Mouse (Mus musculus) neutrophil, adult 83 days (primary cell): ENCODE data around the gene Nyap1. TPM values are rescaled to one million over a fixed set of nuclear protein-coding genes. Genes with fewer than 3 reads are reported as not detected.

Source experiments
- total RNA-seq, 2 experiments: library from RNA; stranded (reverse); gene quantifications; one replicate each; pipeline ENCODE4 v1.2.4; 2023

Nyap1 gene
- total RNA-seq = under 1 TPM; 0.83 to 0.93 TPM

DNA sequence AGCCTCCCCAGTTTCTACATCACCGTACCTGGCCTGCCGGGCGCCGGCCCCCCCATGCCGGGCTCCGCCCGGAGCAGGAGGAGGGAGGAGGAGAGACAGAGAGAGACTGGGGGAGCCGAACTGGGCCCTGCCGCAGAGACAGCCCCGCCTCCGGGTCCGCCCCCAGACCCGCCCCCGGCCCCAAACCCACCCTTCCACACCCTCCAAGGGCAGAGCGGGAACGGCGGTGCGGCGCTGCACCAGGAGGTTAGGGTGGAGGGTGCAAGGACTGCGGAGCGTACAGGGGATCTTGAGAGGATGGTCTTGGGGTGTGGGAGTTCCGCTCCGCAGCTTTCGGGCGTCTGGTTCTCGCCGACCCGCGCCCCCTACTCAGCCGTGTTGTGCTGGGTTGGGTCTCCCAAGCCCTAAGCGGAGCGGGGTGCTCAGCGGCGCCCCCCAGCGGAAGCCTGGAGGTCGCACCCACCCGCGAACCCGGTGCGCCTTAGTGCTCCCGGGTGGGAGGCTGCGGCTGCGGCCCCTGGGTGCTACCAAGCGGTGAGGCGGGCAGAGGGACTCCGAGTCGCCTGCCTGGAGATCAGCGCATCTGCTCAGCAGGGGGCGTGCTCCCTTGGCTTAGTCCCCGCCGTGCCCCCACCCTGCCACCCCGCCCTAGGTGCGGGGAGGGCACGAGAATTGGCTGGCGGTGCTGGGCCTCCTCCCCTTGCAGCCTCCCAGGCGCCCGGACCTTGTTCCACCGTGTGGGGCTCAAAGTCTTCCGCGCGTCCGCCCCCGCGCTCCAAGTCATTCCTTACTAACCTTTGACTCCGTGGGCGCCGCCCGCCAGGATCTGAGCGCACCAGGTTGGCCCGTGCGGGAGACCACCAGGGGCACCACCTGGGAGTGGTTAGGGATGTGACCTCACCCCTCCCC lies at the start of gene Nyap1:
TSS of gene Nyap1 (minus strand) at position 585 of the 909 bp plus-strand sequence.

GRCm38 (mm10) chr5:137787151-137787928 lies 45.9 kb upstream of the Nyap1 start, which contains the start of the genes Mepce and Zcwpw1:
Mepce (minus strand) TSS chr5:137787655.
Zcwpw1 (plus strand) TSS chr5:137787798.

GRCm38 (mm10) chr5:137778635-137779034 lies 37.2 kb upstream of the Nyap1 start, which contains the start of gene Ppp1r35:
Ppp1r35 (plus strand) TSS chr5:137778849.

GRCm38 (mm10) chr5:137745214-137746171 lies 4.1 kb upstream of the Nyap1 start, which contains the start of gene Tsc22d4:
Tsc22d4 (plus strand) TSS chr5:137745730.

GRCm38 (mm10) chr5:137684294-137685123 lies 56.9 kb downstream of the Nyap1 start, which contains the start of gene Agfg2:
Agfg2 (minus strand) TSS chr5:137684726.

Other genes starting within 250 kb of the Nyap1 start
- gene Pop7, start 239.1 kb downstream of the Nyap1 start, total RNA-seq = 10 to 100 TPM; 13.8 to 19.8 TPM
- 10 to 100 TPM; 50.9 to 52.3 TPM for gene Gigyf1, start 223.1 kb downstream of the Nyap1 start, total RNA-seq
- not detected for gene Epo, start 208.4 kb downstream of the Nyap1 start, total RNA-seq
- 100 to 1,000 TPM; 921 to 972 TPM for gene Gnb2, start 208.1 kb downstream of the Nyap1 start, total RNA-seq
- gene Actl6b, start 188.1 kb downstream of the Nyap1 start, total RNA-seq = not detected
- gene Tfr2, start 171.8 kb downstream of the Nyap1 start, total RNA-seq = 10 to 100 TPM in 1 of 2 experiments, 1 to 10 TPM in 1; 7.0 to 11.2 TPM
- 10 to 100 TPM; 46.3 to 50.4 TPM for gene Mospd3, start 140.5 kb downstream of the Nyap1 start, total RNA-seq
- gene Pcolce, start 127.8 kb downstream of the Nyap1 start, total RNA-seq = 1 to 10 TPM in 1 of 2 experiments, under 1 TPM in 1; 0.84 to 4.0 TPM
- gene Fbxo24, start 112.6 kb downstream of the Nyap1 start, total RNA-seq = under 1 TPM in 1 of 2 experiments, not detected in 1; 0.26 TPM
- gene Lrch4, start 112.5 kb downstream of the Nyap1 start, total RNA-seq = 100 to 1,000 TPM; 217 to 232 TPM
- 10 to 100 TPM; 44.5 to 45.7 TPM for gene Gm20605, start 112.4 kb downstream of the Nyap1 start, total RNA-seq
- gene Sap25, start 100.3 kb downstream of the Nyap1 start, total RNA-seq = 10 to 100 TPM; 74.3 to 76.8 TPM
- not detected for gene Irs3, start 95.9 kb downstream of the Nyap1 start, total RNA-seq
- gene Agfg2, start 56.9 kb downstream of the Nyap1 start, total RNA-seq = 10 to 100 TPM; 27.2 to 29.2 TPM
- gene Tsc22d4, start 4.1 kb upstream of the Nyap1 start, total RNA-seq = 100 to 1,000 TPM; 265 to 295 TPM
- 10 to 100 TPM; 26.5 to 32.9 TPM for gene Ppp1r35, start 37.2 kb upstream of the Nyap1 start, total RNA-seq
- 10 to 100 TPM; 29.3 to 33.9 TPM for gene Mepce, start 46.0 kb upstream of the Nyap1 start, total RNA-seq
- gene Zcwpw1, start 46.2 kb upstream of the Nyap1 start, total RNA-seq = 1 to 10 TPM; 3.6 to 4.1 TPM
- 100 to 1,000 TPM; 303 to 320 TPM for gene Pilra, start 94.7 kb upstream of the Nyap1 start, total RNA-seq
- 100 to 1,000 TPM; 168 to 180 TPM for gene Pilrb1, start 116.5 kb upstream of the Nyap1 start, total RNA-seq
- 100 to 1,000 TPM; 215 to 219 TPM for gene Pilrb2, start 130.2 kb upstream of the Nyap1 start, total RNA-seq
- gene Cyp3a13, start 180.0 kb upstream of the Nyap1 start, total RNA-seq = not detected
- not detected for gene Gjc3, start 221.5 kb upstream of the Nyap1 start, total RNA-seq
- gene Azgp1, start 239.9 kb upstream of the Nyap1 start, total RNA-seq = 1 to 10 TPM in 1 of 2 experiments, under 1 TPM in 1; 0.61 to 1.1 TPM